Comparison of ENCODE assay signal across 20 mouse cellular contexts in the genomic region with DNA sequence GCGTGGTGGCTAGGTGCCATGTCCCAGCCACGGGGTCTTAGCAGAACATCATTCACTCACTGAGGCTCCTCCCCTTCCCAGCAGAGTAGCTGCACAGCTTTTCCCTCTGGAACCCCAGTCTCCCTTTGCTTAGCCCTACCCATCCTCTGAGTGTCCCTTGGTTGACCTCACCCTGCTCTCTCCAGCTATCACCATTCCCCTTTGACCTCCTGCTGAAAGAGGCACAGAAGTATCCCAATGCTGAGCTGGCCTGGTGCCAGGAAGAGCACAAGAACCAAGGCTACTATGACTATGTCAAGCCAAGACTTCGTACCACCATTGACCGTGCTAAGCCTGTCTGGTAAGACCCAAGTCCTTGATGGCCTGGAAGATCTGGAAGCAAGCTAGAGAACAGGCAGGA. TPM values are rescaled to one million over a fixed set of nuclear protein-coding genes. Genes with fewer than 3 reads are reported as not detected.
DNase-seq lines count a peak whose midpoint lies in the region; ATAC-seq lines count a peak whose summit lies in the region.
"Had no signal": no experiment of that assay in that cellular context is flagged by ENCODE, and none has a peak within 500 bp of the region (broad histone marks: within the 10 kb centered on the region; RNA-seq: fewer than 3 reads in every experiment).

No protein-coding gene starts in this region.

- 92% methylated on average over 4 of the region's 4 CpGs for WGBS in liver, embryonic 13.5 days (ENCODE audit: insufficient replicate concordance)
- WGBS in liver, embryonic 12.5 days (ENCODE audit: insufficient replicate concordance), result 91% methylated on average over 4 of the region's 4 CpGs
- WGBS in midbrain, embryonic 11.5 days, result 98% methylated on average over 4 of the region's 4 CpGs
- WGBS in midbrain, embryonic 16.5 days, result 91% methylated on average over 4 of the region's 4 CpGs

- no peaks in the 10 kb centered on the region for H3K27me3 ChIP-seq in liver, embryonic 13.5 days
- no peaks in the 10 kb centered on the region for H3K27me3 ChIP-seq in liver, embryonic 12.5 days (replicated peaks)
- no peaks in the 10 kb centered on the region for H3K27me3 ChIP-seq in midbrain, embryonic 11.5 days (ENCODE audit: control insufficient read depth, insufficient read depth, low read length)
- no peaks in the 10 kb centered on the region for H3K27me3 ChIP-seq in midbrain, embryonic 16.5 days (ENCODE audit: control insufficient read depth, insufficient read depth, low read depth, low read length)
- H3K27me3 ChIP-seq: CH12.LX; hindbrain, embryonic 12.5 days; intestine, embryonic 15.5 days; Patski had no signal

- no peak overlapping the region for H3K4me2 ChIP-seq in liver, embryonic 13.5 days
- no peak overlapping the region for H3K4me2 ChIP-seq in liver, embryonic 12.5 days
- H3K4me2 ChIP-seq in midbrain, embryonic 11.5 days, result no peak overlapping the region
- no peak overlapping the region for H3K4me2 ChIP-seq in midbrain, embryonic 16.5 days (ENCODE audit: low read length)
- H3K4me2 ChIP-seq: hindbrain, embryonic 12.5 days; intestine, embryonic 15.5 days had no signal

- H3K9me3 ChIP-seq in liver, embryonic 13.5 days (replicated peaks), result no peaks in the 10 kb centered on the region
- H3K9me3 ChIP-seq in liver, embryonic 12.5 days (replicated peaks), result no peaks in the 10 kb centered on the region
- H3K9me3 ChIP-seq in midbrain, embryonic 11.5 days (ENCODE audit: control insufficient read depth, low read length), result no peaks in the 10 kb centered on the region
- H3K9me3 ChIP-seq in midbrain, embryonic 16.5 days (replicated peaks; ENCODE audit: control insufficient read depth, low read length, poor library complexity, severe bottlenecking), result no peaks in the 10 kb centered on the region
- H3K9me3 ChIP-seq: hindbrain, embryonic 12.5 days; intestine, embryonic 15.5 days had no signal

- 0 out of 2 replicates have a peak, but pooled peaks cover 3% of the 10 kb centered on the region for H3K4me1 ChIP-seq in liver, embryonic 13.5 days (replicated peaks)
- no peaks in the 10 kb centered on the region for H3K4me1 ChIP-seq in liver, embryonic 12.5 days
- no peaks in the 10 kb centered on the region for H3K4me1 ChIP-seq in midbrain, embryonic 11.5 days (ENCODE audit: control insufficient read depth, insufficient read depth, low read length)
- H3K4me1 ChIP-seq in midbrain, embryonic 16.5 days (ENCODE audit: control insufficient read depth, insufficient read depth, low read length), result no peaks in the 10 kb centered on the region
- H3K4me1 ChIP-seq: hindbrain, embryonic 12.5 days; intestine, embryonic 15.5 days had no signal

- ATAC-seq in liver, embryonic 13.5 days (ENCODE audit: low read depth), result peak; percentile 11; the same call in 1 of the 2 replicates
- no peak for ATAC-seq in liver, embryonic 12.5 days
- ATAC-seq in midbrain, embryonic 11.5 days (ENCODE audit: low FRiP score), result no peak
- no peak for ATAC-seq in midbrain, embryonic 16.5 days
- ATAC-seq: forebrain, embryonic 14.5 days; intestine, embryonic 15.5 days; Patski had no signal

- H3K9ac ChIP-seq in liver, embryonic 13.5 days, result no peak overlapping the region
- no peak overlapping the region for H3K9ac ChIP-seq in liver, embryonic 12.5 days
- no peak overlapping the region for H3K9ac ChIP-seq in midbrain, embryonic 11.5 days (ENCODE audit: low read length)
- no peak overlapping the region for H3K9ac ChIP-seq in midbrain, embryonic 16.5 days (ENCODE audit: low read depth, low read length)
- H3K9ac ChIP-seq: hindbrain, embryonic 12.5 days; intestine, embryonic 15.5 days had no signal

- H3K36me3 ChIP-seq in liver, embryonic 13.5 days, result peaks cover 72% of the 10 kb centered on the region
- peaks cover 79% of the 10 kb centered on the region for H3K36me3 ChIP-seq in liver, embryonic 12.5 days
- H3K36me3 ChIP-seq in midbrain, embryonic 11.5 days (ENCODE audit: control insufficient read depth, insufficient read depth, low read length), result peaks cover 24% of the 10 kb centered on the region
- H3K36me3 ChIP-seq in midbrain, embryonic 16.5 days (ENCODE audit: control insufficient read depth, insufficient read depth, low read length), result peaks cover 36% of the 10 kb centered on the region

- no peak overlapping the region for H3K27ac ChIP-seq in liver, embryonic 13.5 days
- H3K27ac ChIP-seq in liver, embryonic 12.5 days, result no peak overlapping the region
- no peak overlapping the region for H3K27ac ChIP-seq in midbrain, embryonic 11.5 days (ENCODE audit: low read depth, low read length)
- no peak overlapping the region for H3K27ac ChIP-seq in midbrain, embryonic 16.5 days (ENCODE audit: low read length)
- H3K27ac ChIP-seq: gastrocnemius, adult 2 months; hindbrain, embryonic 12.5 days; intestine, embryonic 15.5 days had no signal

- H3K4me3 ChIP-seq in liver, embryonic 13.5 days (replicated peaks), result no peak overlapping the region
- no peak overlapping the region for H3K4me3 ChIP-seq in liver, embryonic 12.5 days
- H3K4me3 ChIP-seq in midbrain, embryonic 11.5 days (ENCODE audit: low read depth, low read length), result no peak overlapping the region
- no peak overlapping the region for H3K4me3 ChIP-seq in midbrain, embryonic 16.5 days (ENCODE audit: low read depth, low read length)
- H3K4me3 ChIP-seq: gastrocnemius, adult 2 months; hindbrain, embryonic 12.5 days; intestine, embryonic 15.5 days had no signal

- DNase-seq in adrenal gland, postnatal 36 days, result peak; percentile 30
- no peak for DNase-seq in adrenal gland, adult 18-20 months (ENCODE audit: low spot score in 2 of 2)
- DNase-seq in liver, embryonic 13.5 days, result no peak
- DNase-seq in midbrain, embryonic 11.5 days (ENCODE audit: low spot score, missing footprints), result peak; percentile 65
- DNase-seq in yolk sac, embryonic 10.5 days (ENCODE audit: low spot score), result peak; percentile 21
- no peak for DNase-seq in right cerebral cortex, postnatal 14 days
- DNase-seq: cerebellum, adult 11-12 months; cerebellum, adult 9-10 months; cerebellum, postnatal 25 days; gastrocnemius, adult 2 months; gastrocnemius, postnatal 25 days; heart, postnatal 10 days; heart, postnatal 4 days had no signal

RNA-seq across cellular contexts. Expression of a gene that starts 33.8 kb away (rescaled TPM):
- total RNA-seq in adrenal gland, postnatal 36 days (2021), result 10 to 100 TPM; 49.1 to 51.0 TPM
- total RNA-seq in adrenal gland, adult 18-20 months (2021), result 10 to 100 TPM; 48.8 to 51.2 TPM
- 4.4 and 4.7 TPM in 2 replicates for polyA plus RNA-seq in liver, embryonic 13.5 days (2015; fragmentation: Nextera tagmentation; extraction: Ambion mirVana)
- polyA plus RNA-seq in liver, embryonic 12.5 days (2016; fragmentation: Nextera tagmentation; extraction: Ambion mirVana), result 5.6 and 6.7 TPM in 2 replicates
- 13.3 and 16.4 TPM in 2 replicates for polyA plus RNA-seq in midbrain, embryonic 11.5 days (2014; fragmentation: Nextera tagmentation; extraction: Ambion mirVana)
- polyA plus RNA-seq in midbrain, embryonic 16.5 days (2015; fragmentation: Nextera tagmentation; extraction: Ambion mirVana), result 30.2 and 33.4 TPM in 2 replicates

Comparison
In these comparisons a context has a peak if more than half of its experiments do, and no peak if none do; other contexts are left out.
1. DNase-seq: peak in adrenal gland, postnatal 36 days (2 of 2), midbrain, embryonic 11.5 days (single experiment) and yolk sac, embryonic 10.5 days (single experiment); none in adrenal gland, adult 18-20 months (0 of 2), liver, embryonic 13.5 days (single experiment) and right cerebral cortex, postnatal 14 days (single experiment).